Mouse (Mus musculus) adrenal gland, adult 8-10 months (tissue): ENCODE measurements at regions not wholly inside any gene's neighbourhood (a gene's known extent, or its start where the extent isn't known, plus 50 kb on each side); places are given as distances from the start of the nearest gene placed in this dataset.

Source experiments
- DNase-seq: peaks from one replicate; pipeline ENCODE4 v3.0.0; 2022

DNA sequence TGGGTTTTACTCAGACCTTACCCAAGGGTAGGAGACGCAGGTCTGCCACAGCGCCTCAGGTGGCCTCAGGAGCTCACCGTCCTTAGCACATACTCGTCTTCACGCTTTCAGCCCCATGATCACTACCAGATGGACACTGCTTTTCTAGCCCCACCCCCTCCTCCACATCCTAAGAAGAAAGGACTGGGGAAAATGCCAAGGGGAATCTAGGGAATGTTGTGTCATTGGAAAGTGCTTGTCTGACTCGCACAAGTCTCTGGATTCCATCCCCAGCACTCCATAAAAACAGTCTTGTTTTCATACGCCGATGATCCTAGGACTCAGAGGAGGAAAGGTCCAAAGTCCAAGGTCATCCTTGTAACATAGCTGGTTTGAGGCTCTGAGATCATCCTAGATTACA, 192.4 kb upstream of the Noct start:
- no peak for DNase-seq

DNA sequence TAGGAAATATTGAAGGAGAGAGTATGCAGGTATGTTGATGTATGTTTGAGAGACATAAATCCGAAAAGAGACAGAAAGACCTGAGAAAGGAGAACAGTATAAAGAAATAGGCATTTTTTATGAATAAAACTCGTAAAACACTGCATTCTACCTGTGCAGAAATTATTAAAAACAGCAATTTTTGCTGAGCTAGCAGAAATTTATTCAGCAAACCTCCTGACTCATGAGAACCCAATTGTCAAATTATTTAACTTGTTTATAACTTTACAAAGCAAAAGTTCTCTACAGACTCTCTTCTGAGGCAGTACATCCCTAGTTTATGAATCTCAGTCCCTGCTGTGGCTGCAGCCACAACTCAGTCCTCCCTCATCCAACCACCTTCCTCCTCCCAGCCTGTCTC, 191.0 kb upstream of the Noct start:
- no peak for DNase-seq

DNA sequence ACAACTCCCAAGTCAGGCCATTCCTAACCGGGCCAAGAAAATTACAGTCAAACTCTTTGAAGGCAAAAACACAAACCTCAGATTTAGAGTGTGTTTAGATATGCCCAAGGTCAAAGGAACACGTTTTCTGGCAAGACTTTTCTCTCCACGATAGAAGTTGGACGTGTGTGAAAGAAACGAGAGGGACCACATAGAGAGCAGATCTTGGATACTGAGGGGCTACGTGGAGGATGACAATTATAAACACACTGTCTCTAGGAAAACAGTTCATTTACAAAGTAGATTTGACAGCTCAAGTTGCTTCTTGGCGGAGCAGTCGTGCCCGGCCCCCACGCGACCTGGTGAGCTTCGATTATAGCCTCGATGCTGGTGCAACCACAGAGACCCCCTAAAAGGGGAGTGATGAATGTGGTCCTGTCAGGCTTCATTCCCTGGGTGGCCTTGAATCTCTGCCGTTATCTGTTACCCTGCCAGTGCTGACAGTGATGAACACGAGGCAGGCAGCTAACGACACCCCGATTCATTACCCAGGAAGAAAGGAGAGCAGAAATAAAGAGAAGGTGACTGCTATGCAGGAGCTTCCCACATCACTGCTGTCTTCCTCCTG, 187.4 kb upstream of the Noct start:
- DNase-seq = no peak

DNA sequence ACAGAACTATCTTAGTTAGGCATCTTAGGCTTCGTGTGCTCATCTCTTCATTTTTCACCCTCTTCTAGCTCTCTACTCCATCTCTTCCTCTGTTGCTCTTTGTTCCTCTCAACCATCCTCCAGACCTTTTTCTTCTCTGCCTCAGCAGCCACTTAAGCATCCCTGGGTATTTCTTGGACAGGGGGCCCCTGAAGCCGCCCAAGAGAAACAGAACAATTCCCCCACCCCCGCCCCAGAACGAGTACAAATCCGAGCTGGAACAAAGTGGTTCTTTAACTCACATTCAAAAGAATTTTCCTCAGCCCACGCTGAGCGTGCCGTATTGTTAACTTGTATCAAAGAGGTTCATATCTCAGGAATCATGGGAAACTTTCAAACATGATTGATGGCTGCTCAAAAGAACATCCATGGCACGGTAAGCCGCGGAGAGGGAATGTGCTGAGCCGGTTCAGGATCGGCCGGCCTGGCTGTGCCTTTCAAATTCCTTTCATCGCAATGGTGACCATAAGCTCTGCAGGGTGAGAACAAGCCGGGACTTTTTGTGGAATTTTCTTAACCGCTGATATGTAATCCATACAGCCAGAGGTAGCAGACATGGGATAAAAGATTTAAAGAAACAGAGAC, 181.9 kb upstream of the Noct start:
- no peak for DNase-seq

DNA sequence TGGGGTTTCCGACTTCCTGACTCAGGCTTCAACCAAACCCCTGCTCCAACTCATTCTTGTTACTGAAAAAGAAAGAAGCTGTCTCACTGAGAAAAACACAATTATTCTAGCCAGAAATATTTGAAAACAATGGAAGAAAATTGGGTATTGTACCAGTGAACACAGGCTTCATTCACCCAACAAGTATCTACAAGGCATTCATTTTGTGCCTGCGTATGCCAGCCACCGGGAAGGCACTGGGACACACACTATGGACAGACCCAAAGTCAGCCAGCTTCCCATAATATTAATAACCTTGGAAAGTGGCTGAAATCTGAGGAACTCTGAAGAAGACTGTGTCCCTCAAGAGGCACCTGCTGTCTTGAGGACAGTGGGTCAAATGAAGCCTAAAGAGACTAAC, 175.5 kb upstream of the Noct start:
- no peak for DNase-seq

DNA sequence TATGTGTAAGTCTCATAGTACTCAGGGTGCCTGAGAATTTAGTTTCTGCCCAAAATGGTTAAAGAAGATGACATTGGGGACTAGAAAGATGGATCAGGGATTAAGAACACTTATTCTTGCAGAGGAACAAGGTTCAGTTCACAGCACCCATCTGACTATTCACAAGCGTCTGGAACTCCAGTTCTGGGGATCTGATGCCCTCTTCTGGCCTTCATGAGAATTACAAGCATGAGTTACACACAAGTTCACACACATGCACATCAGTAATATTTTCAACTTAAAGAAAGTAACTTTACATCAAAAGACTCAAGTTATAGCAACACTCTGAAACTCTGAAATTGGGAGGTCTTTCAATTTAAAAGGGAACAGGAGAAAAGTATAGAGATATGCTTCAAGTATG, 174.1 kb upstream of the Noct start:
- DNase-seq = no peak

DNA sequence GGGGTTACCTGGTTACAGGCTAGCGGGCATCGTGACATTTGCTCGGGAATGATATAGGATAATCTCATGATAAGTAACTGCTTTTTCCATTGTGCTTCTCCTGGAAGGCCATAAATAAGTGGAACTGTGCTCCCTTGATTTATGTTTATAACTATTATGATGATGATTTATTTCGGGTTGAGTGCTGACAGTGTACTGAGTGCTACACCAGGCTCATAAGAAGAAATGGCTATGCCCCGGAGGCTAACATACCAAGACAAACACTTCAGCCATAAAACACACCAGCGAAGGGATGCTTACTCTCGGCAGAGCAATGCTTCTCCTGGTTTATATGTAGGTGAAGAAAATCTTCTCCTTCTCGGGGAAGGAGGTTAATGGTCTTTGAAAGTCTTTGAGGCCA, 169.2 kb upstream of the Noct start:
- no peak for DNase-seq

DNA sequence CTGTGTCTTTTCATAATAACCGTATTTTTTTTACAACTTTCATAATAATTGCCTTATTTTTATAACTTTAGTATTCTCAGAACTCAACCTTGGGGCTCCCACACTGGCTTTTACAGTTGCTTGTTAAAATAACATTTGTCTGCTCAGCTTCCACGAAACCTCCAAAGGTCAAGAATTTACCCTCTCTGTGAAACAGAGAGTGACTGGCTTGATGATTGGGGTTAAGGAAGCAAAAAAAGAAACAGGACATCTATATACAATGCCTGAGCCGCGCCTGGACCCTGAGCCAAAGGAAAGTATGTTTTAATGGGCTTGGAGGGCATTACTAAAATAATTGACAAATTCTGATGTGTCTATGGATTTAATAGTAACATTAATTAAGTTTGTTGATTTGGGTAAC, 160.0 kb upstream of the Noct start:
- no peak for DNase-seq

DNA sequence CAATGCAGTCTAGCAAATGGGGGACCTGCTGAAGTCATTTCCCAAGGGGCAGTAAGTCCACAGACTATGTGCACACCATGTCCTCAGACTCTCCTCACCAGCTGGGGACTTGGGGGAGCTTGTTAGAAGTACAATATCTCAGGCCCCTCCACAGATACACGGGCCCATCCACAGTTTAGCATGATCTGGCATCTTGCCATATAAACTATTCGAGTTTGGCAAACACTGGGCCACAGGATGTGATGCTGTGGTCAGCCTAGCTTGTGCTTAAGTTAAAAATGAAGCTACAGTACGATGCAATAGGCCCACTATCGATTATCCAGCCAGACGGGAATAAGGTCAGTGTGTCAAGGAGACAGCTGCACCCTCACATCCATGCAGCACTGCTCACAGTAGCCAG, 157.9 kb upstream of the Noct start:
- no peak for DNase-seq

DNA sequence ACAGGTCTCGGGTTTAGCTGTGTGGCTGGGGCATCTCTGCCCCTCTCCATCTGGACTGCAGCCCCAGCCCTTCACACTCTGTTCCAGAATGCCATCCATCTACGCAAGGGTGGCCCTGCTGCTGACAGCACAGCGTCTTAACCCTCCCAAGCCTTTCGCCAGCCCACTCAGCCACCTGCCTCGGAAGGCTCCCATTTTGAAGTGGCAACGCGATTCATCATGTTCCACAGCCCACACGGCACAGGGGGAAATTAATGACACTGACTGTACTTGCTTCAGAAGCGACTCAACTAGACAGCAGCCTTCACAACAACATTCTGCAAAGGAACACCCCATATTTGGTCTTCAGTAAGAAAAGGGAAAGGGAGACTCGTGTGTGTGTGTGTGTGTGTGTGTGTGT, 151.8 kb upstream of the Noct start:
- DNase-seq = no peak

DNA sequence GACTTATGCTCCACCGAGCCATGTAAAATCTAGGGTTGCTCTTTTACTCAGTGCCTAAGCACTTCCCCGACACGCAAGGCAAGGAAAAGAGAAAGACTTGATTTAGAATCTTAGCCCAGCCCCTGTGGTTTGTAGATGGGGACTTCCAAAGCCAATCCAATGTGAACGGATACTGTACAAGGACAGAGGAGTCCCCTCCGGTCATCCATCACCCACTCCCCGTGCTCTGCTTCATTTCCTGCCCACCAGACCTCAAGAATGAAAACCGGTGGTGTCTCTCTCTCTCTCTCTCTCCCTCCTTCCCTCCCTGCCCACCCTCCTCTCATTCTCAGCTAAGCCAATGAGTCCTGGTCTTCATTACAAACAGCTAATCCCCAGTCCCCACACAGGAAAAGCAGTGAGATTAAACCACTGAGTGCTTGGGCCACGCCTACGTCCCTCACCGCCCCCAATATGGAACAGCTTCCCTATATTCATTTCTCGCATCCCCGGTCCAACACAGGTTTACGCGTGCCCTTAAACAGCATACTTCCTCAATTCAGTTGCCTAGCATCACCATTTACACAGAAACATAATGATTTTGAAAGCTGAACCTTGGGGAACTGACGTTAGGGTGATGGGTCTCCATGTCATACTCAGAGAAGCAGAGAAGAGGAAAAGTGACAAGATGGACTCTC, 151.1 kb upstream of the Noct start:
- DNase-seq = no peak

DNA sequence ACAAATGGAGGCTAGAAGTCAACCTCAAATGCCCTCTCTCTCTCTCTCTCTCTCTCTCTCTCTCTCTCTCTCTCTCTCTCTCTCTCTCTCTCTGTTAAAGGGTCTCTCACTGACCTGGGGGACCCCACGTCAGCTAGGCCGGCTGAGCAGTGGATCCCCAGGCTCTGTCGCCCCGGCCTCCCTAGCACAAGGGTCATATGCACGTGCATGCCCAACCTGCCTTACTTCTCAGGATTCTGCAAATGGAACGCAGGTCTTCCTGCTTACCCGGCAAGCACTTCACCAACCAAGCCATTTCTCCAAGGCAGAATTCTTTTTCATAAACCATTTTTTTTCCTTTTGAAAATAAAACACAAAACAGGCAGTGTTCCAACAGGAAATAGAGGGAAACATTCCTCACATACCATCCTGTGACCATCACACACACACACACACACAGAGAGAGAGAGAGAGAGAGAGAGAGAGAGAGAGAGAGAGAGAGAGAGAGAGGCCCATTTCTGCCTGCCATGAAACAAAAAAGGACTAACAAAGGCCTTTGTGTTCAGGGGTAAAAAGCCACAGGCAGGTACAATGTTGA, 150.4 kb upstream of the Noct start:
- no peak for DNase-seq

DNA sequence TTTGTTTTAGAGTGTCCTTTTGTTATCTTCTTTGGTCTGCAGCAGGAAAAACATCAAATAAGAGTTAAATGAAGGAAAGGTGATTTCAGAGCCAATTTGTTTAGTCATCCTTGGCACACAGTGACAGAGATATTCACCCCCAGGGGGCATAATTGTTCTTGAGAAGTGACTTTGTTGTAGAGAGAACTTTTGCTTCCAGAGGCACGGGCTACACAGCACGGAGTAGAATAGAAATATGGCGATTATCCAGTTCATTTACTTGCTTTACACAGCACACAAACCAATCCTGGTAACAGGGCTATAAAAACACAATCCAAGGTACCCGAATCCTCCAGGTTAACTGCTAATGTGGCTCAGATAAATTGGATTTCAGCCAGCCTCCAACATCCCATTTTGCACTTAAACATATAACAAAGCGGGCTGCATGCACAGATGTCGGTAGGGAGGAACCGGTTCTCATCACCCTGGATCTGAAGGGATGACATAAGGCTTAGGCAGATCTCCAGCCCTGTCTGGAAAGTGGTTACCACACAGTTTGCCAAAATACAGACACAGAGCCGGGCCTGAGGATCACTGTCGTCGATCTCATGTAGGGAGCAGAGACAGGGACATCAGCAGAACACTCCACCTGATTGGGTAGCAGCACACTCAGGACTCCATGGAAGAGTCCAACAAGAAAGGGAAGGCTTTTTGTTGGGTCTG, 148.9 kb upstream of the Noct start:
- DNase-seq = no peak

DNA sequence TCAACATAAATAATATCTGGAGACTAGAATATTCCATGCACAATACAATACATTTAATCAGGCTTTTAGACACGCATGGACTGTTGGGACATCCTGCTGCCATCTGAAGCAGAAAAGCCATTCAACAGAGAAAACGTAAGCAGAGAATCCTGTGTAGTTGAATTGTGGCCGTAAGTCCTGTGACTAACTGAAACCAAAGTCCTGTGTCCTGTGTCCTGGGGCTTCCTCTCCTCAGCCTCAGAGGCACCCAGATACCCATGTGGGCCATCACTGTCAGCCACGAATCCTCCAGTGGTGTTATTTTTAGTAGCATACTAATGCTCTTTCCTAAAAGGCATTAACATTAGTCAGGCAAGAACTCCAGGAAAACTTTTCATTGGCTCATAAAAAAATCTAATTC, 145.8 kb upstream of the Noct start:
- no peak for DNase-seq

DNA sequence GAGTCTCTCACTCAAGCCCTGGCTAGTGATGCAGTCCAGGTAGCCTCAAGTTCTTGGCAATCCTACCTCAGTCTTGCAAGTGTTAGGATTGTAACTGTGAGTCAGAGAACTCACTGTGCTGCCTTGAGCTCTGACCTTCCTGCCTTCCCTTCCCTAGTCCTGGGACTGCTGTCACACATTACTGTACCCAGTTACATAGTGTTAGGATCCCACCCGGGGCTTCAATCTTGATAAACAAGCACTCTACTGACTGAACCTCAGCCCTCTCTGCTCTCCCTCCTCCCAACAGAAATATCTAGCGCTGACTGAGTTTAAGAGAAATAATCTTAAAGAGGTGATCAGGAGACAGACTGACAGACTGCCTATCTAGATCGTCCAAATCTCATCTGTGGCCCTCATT, 143.8 kb upstream of the Noct start:
- no peak for DNase-seq

DNA sequence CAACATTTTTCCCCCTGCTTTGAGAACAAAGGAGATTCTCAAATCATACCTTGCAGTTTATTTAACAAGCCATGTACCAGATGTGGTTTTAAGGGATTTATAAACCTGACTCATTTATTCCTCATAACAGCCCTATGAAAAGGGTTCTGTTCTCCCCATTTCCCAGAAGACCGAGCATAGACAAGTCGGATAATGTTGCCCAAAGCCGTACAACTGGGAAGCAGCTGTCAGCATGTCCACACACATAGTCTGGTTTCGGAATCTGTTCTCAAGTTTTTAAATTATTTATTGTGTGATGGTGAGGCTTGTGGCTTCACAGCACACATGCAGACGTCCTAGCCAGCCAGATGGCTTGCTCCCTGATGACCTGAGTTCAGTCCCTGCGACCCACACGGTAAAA, 143.4 kb upstream of the Noct start:
- DNase-seq = no peak

DNA sequence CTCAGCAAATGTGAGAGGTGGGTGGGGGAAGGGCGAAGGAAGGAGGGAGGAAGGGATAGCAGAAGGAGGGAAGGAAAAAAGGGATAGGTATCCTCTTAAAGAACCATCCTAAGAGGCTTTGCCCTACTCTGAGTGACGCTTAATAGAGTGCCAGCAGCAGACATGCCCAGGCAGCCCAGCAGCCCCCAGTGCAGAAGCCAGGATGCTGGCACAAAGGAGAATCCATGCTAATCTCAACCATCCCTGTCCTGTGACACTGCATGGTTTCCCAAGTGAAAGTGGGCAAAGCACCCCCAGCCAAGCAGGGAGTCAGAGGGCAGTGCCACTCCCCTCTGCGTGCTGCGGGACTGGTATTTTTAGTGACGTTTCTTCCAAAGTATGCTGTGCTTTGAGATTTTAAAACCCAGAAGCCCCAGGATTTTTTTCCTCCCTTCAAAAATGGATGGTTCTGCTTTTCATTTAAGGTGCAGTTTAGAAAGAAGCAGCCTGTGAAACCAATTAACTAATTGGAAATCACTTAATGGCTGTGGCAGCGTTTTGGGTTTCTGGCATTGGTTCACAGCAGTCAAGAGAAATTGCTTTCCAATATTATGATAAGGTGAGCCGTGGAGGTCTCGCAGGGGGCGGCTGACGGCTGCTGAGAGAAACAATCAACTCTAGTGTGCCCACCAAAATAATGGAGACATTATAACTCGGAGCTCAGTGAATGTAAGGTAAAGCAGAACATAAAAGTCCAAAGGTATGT, 141.2 kb upstream of the Noct start:
- DNase-seq = no peak

DNA sequence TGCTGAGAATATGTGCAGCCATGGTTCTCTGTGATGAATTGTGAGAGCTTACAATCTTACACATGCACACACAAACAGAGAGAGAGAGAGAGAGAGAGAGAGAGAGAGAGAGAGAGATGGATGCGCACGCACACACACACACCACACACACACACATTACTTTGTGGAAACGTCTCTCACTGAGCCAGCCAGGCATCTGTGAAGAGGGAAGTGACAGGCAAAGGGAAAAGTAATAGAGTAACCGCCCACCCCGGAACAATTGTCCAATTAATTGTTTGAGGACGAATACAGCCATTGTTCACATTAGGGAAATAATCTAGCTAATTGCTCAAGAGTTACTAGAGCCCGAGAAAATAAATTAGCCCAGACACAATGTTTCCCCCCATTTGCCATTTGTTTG, 140.7 kb upstream of the Noct start:
- no peak for DNase-seq

DNA sequence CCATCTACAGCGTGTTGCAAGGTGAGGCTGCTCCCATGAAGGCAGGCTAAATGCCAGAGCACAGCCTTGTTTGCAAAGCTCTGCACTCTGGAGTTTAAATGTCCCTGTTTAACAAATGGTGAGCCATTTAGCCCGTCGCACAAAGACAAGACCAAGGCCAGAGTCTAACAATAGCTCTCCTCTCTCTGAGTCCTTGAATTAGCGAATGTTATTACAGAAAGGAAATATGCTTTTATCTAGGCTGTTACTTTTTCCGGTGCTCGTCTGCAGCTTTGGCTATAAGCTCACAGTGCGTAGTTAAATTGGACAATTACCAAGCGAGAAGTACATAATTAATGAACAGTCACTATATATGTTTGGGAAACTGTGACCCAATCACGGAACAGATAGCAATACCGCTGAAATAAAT, 137.8 kb upstream of the Noct start:
- DNase-seq = peak; percentile 55

DNA sequence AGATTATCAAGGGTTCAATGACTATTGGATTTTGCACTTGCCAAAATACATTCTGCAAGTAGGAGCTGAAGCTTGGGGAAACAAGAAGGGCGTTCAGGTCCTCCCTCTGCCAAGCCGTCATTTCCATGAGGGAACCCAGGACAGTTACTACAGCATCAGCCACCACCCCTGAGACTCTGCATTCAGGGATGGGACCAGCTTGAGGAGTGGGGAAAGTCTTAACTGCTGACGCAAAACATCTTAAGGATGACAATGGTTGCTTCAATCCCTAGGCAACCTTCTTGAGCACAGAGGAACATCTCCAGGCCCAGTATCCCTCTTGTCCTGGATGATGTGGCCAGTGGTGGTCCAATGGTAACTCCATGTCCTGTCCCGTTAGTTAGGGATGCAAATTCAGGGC, 137.2 kb upstream of the Noct start:
- DNase-seq = no peak

DNA sequence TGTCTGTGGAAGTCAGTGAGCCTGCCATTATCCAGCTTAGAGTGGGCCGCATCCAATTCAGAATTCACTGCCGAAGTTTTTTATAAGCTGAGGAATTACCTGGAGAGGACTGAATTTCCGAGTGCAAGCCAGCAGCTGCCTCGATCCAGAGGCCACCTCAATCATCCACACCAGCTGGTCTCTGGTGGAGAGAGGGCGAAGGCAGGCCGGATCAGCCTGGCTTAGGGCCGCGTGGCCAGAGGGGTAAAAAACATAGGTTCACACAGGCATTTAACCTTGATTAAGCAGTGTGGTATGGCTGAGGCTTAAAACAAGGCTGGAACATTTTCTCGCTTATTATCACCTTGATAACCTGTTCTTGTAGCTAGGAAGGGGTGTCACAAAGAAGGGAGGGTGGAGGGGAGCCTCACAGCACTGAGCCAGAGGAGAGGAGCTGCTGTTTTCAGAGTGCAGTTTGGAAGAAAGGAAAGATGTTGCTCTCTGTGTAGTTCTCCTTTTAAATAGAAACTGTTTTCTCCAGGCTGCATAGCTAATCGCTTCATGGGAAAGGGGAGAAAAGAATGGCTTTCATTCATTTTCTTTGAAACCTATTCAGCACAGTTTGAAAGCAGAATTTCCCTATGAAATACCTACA, 135.1 kb upstream of the Noct start:
- no peak for DNase-seq

DNA sequence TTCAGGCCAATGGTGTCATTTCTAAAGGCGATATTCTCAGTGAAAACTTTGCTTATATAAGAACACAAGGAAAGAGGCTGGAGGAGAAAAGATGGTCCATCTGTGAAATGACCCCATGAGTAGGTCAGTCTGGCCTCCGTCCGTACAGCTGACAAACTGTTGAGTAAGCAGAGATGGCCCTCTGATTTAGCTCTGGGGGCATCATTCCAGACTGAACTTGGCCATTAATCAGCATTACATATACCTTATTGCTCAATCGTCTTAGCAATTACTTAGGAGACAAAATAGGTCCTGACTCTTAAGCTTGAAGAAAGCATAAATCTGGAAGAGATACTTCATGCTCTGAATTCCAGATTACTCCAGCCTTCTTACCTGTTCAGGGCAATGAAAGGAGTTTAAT, 132.8 kb upstream of the Noct start:
- DNase-seq = peak; percentile 9
